Comparison of ENCODE assay signal across 8 mouse cellular contexts in the genomic region with DNA sequence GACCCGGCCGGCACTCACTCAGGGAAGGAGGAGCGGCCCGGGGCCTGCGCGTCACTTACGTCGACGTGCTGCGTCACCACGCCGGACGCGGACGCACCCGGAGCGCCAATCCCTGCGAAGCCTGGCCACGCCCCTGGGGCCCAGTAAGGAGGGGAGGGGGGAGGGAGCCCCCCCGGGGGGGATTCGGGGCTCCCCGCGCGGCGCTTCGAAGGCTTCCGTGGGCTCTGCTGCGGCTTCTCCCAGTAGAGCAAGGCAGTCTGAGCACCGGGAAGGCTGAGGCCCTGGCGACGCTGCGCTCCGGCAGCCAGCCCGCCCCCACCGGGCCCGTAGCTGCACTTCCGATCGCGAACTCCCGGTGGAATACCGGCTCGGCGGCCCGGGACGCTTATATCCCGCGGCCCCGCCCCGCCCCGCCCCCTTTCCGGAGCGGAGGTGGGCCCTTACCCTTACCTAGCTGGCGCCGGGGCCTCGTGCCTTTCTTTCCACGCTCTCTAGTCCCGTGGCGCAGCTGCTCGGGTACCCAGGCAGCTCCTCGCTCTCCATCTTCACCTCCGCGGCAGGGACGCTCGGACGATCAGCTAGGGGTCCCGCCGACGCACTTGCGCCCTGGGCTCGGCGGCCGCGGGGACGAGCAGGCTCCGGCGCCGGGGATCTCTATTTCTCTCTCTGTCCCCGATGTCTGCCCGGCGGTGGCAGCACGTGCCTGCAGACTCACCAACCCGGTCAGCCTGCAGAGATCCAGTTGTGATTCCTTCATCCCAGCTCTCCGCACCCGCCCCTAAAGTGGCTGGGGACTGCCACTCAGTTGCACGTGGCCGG. TPM values are rescaled to one million over a fixed set of nuclear protein-coding genes. Genes with fewer than 3 reads are reported as not detected.
DNase-seq lines count a peak whose midpoint lies in the region; ATAC-seq lines count a peak whose summit lies in the region.

Zfp131 (minus strand) TSS at position 129 of the 819 bp plus-strand sequence.

- peaks cover 13% of the 10 kb centered on the region for H3K36me3 ChIP-seq in hindbrain, embryonic 13.5 days

- H3K4me2 ChIP-seq in hindbrain, embryonic 13.5 days, result peak within 1 kb of the TSS; percentile 70

- H3K4me3 ChIP-seq in hindbrain, embryonic 13.5 days, result peak within 1 kb of the TSS; percentile 82

- DNase-seq in NIH3T3 (ENCODE audit: low read depth), result peak; percentile 96
- DNase-seq in cerebellum, postnatal 10 days, result peak; percentile 97 to 98
- peak; percentile 88 to 93 for DNase-seq in frontal cortex, postnatal 10 days (ENCODE audit: low spot score in 2 of 2)
- DNase-seq in layer of hippocampus, postnatal 25 days (ENCODE audit: extremely low spot score in 1 of 2, low spot score in 1 of 2), result peak; percentile 80 to 82
- DNase-seq in lung, postnatal 25 days (ENCODE audit: low spot score), result peak; percentile 95
- peak; percentile 95 for DNase-seq in retina, embryonic 14.5 days (ENCODE audit: low spot score)
- DNase-seq in thymus, postnatal 4 days, result peak; percentile 98

- H3K27me3 ChIP-seq in hindbrain, embryonic 13.5 days, result no peaks in the 10 kb centered on the region

- H3K27ac ChIP-seq in hindbrain, embryonic 13.5 days, result peak within 1 kb of the TSS; percentile 98

- no peaks in the 10 kb centered on the region for H3K9me3 ChIP-seq in hindbrain, embryonic 13.5 days

- H3K9ac ChIP-seq in hindbrain, embryonic 13.5 days, result peak within 1 kb of the TSS; percentile 97

- under 1% methylated on average over 67 of the region's 86 CpGs for WGBS in hindbrain, embryonic 13.5 days

- H3K4me1 ChIP-seq in hindbrain, embryonic 13.5 days (replicated peaks), result peaks cover 23% of the 10 kb centered on the region

- peak; percentile 96 for ATAC-seq in hindbrain, embryonic 13.5 days (ENCODE audit: low FRiP score)

RNA-seq across cellular contexts. Expression of gene Zfp131, which starts in this region (rescaled TPM):
- 38.2 and 39.9 TPM in 2 replicates for polyA plus RNA-seq in hindbrain, embryonic 13.5 days (2015; fragmentation: Nextera tagmentation; extraction: Ambion mirVana)
- total RNA-seq in layer of hippocampus, postnatal 25 days (2021), result 10 to 100 TPM; 38.3 to 42.1 TPM

Comparison
In these comparisons a context has a peak if more than half of its experiments do, and no peak if none do; other contexts are left out.
1. Peak in every context shown above with its lines: DNase-seq, ATAC-seq, H3K4me3 ChIP-seq and H3K27ac ChIP-seq.